Mouse (Mus musculus) limb, embryonic 15.5 days (tissue): ENCODE measurements around the gene Tmem203. TPM values are rescaled to one million over a fixed set of nuclear protein-coding genes. Genes with fewer than 3 reads are reported as not detected.
A peak's percentile ranks its signal among the peaks of the same experiment; 100 is the strongest.

Experiments
- ATAC-seq: fragments of 200-750 bp; cut with Nextera tagmentation; 2 replicates; pipeline ENCODE4 v1.8.0; 2017; ENCODE audit warnings: low read depth, moderate TSS enrichment; ENCODE audit not compliant: insufficient number of reproducible peaks, low FRiP score, low TSS enrichment
- H3K27ac ChIP-seq: fragments of 300-500 bp; sonication (generic); 2 replicates; pipeline ENCODE4 v1.5.1; 2015; ENCODE audit warnings: moderate library complexity, mild to moderate bottlenecking, inconsistent platforms
- H3K27me3 ChIP-seq: fragments of 300-500 bp; sonication (generic); 2 replicates; pipeline ENCODE4 v1.6.1; 2015; ENCODE audit warnings: inconsistent platforms
- H3K36me3 ChIP-seq: fragments of 300-500 bp; sonication (generic); 2 replicates; pipeline ENCODE4 v1.6.1; 2015; ENCODE audit warnings: inconsistent platforms
- H3K4me1 ChIP-seq: fragments of 300-500 bp; sonication (generic); 2 replicates; pipeline ENCODE4 v1.6.1; 2015; ENCODE audit warnings: inconsistent platforms
- H3K4me2 ChIP-seq: fragments of 300-500 bp; sonication (generic); 2 replicates; pipeline ENCODE4 v1.6.1; 2015; ENCODE audit warnings: mild to moderate bottlenecking, inconsistent platforms
- H3K4me3 ChIP-seq: fragments of 300-500 bp; sonication (generic); 2 replicates; pipeline ENCODE4 v1.5.1; 2015; ENCODE audit warnings: mild to moderate bottlenecking, inconsistent platforms
- H3K9ac ChIP-seq: fragments of 300-500 bp; sonication (generic); 2 replicates; pipeline ENCODE4 v1.6.1; 2015; ENCODE audit warnings: inconsistent platforms
- H3K9me3 ChIP-seq: fragments of 300-500 bp; sonication (generic); 2 replicates; pipeline ENCODE4 v1.6.1; 2016; ENCODE audit warnings: inconsistent platforms
- WGBS: fragments of 180-500 bp; shearing (Covaris S2); methylation state at CpG from one replicate; pipeline ENCODE4 v1.1.7; 2015; 5-methylcytosine and 5-hydroxymethylcytosine counted together
- polyA plus RNA-seq: library from polyadenylated mRNA; unstranded; fragments of >200 nt; fragmentation: Nextera tagmentation; extraction: Ambion mirVana; gene quantifications from 2 replicates; pipeline ENCODE4 v1.2.1, GENCODE M21; 2015

Gene Tmem203
- polyA plus RNA-seq, 1 experiment from 2014 or later: 21.4 TPM

DNA sequence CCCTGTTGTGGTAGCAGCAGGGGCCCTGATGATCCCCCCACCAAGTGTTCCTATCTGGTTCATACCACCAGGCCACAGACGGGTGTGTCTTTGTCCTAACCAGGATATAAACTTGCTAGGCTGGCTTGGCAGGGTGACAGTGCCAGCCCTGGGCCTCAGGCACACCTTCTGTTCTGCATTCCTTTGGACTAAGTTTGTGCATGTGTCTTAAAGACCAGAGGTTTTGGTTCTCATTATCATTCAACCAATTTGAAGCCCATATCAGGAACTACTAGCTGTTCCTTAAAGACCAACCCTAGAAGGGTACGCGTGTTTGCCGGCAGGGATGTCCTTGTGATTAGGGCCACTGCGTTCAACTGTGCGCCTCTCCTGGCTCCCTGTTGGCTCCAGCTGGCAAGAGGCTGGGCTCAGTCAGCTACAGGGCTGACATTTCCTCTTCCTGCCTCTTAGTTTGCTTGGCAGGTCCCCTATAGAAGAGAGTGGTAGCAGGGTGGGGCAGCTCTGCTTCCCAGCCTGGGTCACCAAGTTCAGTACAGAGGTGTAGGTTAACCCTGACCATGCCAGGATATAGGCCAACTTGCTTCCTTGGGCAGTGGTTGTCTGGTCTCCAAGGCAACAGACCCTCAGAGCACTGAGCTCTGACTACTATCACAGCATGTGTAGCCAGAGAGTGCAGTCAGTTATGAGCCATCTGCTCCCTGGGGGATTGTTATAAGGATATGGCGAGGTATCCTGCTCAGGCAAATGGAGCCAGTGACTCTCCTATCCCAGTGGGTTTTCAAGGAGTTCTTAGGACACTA, 31.8 kb downstream of the Tmem203 start:
- peaks cover 54% of the 10 kb centered on the region for H3K27me3 ChIP-seq
- no peak overlapping the region for H3K9ac ChIP-seq
- no peaks in the 10 kb centered on the region for H3K9me3 ChIP-seq
- H3K27ac ChIP-seq: peak overlapping the region; percentile 67
- peaks cover 51% of the 10 kb centered on the region for H3K4me1 ChIP-seq
- H3K36me3 ChIP-seq: peaks cover 40% of the 10 kb centered on the region
- peak overlapping the region; percentile 26; the same call in 1 of the 2 replicates for H3K4me2 ChIP-seq
- ATAC-seq: no peak
- H3K4me3 ChIP-seq: no peak overlapping the region
- WGBS: 42% methylated on average over 7 of the region's 7 CpGs

DNA sequence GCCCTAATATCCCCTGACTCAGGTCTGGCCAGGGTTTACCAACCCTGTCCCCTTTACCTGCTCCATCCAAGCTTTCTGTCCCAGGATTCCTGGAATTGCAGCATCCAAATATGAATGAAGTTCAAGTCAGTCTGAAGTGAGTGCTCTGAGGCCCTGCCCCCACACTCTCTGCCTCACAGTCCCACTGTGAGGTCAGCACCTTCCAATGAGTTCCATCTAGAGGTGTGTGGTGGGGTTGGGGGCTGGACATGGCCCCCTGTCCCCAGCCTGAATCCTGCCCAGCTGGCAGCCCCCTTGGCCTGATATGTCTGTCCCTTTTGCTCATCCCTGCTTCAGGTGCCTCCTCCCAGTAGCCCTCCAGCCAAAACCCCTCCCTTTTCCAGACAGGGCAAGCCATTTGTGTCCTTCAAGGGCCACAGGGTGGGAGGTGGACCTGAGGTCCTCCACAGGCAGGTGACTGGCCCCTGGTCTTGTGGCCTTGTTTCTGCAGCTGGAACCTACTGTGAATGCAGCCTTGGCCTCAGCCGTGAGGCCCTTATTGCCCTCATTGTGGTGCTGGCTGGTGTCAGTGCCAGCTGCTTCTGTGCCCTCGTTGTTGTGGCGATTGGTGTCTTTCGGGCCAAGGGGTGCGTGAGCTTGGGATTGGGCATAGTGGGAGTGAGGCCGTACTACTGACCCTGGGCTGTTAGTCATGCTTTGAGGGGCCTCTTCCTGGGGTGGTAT, 32.8 kb downstream of the Tmem203 start, which contains the start of gene Tmem210:
Gene Tmem210, plus strand, starts transcription at position 219 of the 723 bp plus-strand sequence.
- no peak for ATAC-seq
- peak within 1 kb of the TSS; percentile 26; the same call in 1 of the 2 replicates for H3K4me2 ChIP-seq

DNA sequence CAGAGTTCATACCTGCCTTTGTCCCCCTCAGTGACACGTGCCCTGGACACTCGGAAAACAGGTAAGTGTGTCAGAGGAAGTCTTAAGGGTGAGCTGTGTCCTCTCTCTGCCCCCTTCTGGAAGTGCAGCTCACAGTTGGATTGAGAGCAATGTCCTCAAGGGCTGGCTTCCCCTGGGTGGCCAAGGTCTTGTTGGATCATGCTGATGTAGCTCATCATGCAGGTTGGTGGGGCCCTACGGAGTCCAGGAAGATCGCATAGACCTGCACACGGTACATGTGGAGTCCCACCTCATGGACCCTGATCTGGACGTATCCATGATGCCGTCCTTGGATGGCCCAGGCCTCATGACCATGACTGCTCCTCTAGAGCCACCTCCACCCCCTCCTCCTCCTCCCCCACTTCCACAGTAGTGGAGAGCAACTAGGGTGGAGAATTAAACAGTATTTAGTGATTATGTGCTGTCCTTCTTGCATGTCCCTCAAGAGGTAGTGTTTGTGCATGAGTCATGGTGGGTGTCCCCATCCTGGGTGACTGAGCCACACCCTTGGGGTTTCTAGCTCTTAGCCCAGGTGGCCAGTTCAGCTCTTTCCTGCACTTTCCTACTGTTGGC, 33.6 kb downstream of the Tmem203 start:
- Histone ChIP-seq H3K36me3 (peaks cover 22% of the 10 kb centered on the region), H3K27me3 (peaks cover 72% of the 10 kb centered on the region), H3K4me1 (peaks cover 59% of the 10 kb centered on the region), H3K27ac (no peak overlapping the region), H3K9me3 (no peaks in the 10 kb centered on the region), H3K9ac (no peak overlapping the region), H3K4me3 (no peak overlapping the region), H3K4me2 (no peak overlapping the region)
- 86% methylated on average over 7 of the region's 7 CpGs for WGBS
- ATAC-seq: no peak

More for the DNA sequence above, 32.8 kb downstream of the Tmem203 start, which contains the start of gene Tmem210:
- Histone ChIP-seq H3K4me3 (no peak within 1 kb of the TSS), H3K9me3 (no peaks in the 10 kb centered on the region), H3K9ac (no peak within 1 kb of the TSS), H3K36me3 (peaks cover 30% of the 10 kb centered on the region), H3K27me3 (peaks cover 64% of the 10 kb centered on the region), H3K27ac (peak within 1 kb of the TSS; percentile 67), H3K4me1 (peaks cover 59% of the 10 kb centered on the region)
- 86% methylated on average over 6 of the region's 6 CpGs for WGBS

DNA sequence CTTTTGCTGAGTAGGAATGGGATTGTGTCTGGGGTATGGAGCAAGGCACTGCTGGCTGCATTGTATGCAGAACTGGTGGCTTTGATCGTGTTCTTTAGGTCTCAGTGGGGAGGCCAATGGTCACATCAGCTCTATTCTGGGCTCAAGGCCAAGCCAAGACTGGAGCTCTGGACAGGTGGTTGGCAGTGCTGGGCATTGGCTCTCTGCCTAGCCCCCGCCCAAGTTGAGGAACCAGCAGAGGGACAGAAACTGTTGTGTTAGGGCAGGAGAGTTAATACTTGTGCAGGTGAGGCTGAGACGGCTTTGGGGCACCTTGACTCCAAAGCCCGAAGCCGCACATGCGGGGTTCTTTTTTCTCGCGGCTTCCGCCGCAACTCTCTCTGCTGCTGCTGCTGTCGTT, 34.4 kb downstream of the Tmem203 start, which contains the start of gene Lrrc26:
Gene Lrrc26, plus strand, starts transcription at position 265 of the 400 bp plus-strand sequence.
- Histone ChIP-seq H3K27me3 (peaks cover 80% of the 10 kb centered on the region), H3K27ac (no peak within 1 kb of the TSS), H3K9ac (no peak within 1 kb of the TSS), H3K36me3 (peaks cover 14% of the 10 kb centered on the region), H3K4me1 (peaks cover 59% of the 10 kb centered on the region), H3K4me2 (peak within 1 kb of the TSS; percentile 42), H3K4me3 (peak within 1 kb of the TSS; percentile 27), H3K9me3 (no peaks in the 10 kb centered on the region)
- WGBS: 7% methylated on average over 11 of the region's 11 CpGs
- ATAC-seq: no peak

DNA sequence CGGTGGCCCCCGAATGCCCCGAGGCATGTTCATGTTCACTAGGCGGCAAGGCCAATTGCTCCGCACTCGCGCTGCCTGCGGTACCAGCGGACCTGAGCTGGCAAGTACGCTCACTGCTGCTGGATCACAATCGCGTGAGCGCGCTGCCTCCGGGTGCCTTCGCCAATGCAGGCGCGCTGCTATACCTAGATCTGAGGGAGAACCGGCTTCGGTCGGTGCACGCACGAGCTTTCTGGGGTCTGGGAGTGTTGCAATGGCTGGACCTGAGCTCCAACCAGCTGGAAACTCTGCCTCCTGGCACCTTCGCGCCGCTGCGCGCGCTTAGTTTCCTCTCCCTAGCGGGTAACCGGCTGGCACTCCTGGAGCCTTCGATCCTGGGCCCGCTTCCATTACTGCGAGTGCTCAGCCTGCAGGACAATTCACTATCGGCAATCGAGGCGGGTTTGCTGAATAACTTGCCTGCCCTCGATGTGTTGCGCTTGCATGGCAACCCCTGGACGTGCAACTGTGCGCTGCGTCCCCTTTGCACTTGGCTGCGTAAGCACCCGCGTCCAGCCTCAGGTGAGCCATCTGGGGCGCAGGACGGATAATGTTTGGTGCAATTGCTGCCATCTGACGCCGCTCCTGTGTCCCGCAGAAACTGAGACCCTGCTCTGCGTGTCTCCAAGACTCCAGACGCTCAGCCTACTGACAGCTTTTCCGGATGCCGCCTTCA, 35.0 kb downstream of the Tmem203 start:
- Histone ChIP-seq H3K4me3 (peak overlapping the region; percentile 27), H3K9ac (no peak overlapping the region), H3K27ac (no peak overlapping the region), H3K27me3 (peaks cover 86% of the 10 kb centered on the region), H3K4me2 (peak overlapping the region; percentile 42), H3K36me3 (peaks cover 8% of the 10 kb centered on the region), H3K4me1 (peaks cover 57% of the 10 kb centered on the region), H3K9me3 (no peaks in the 10 kb centered on the region)
- 2% methylated on average over 54 of the region's 54 CpGs for WGBS
- no peak for ATAC-seq

DNA sequence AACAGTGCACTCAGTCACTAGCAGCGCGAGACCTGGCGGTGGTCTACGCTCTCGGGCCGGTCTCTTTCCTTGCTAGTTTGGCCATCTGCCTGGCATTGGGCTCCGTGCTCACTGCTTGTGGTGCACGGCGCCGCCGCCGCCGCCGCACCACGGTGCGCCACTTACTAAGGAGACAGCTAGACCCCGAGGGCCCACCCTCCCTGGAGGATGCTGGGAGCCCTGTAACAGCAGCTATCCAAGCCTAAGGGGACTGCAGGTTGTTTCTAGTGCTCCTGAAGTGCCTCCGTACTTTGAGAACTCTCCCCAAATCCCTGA, 35.5 kb downstream of the Tmem203 start:
- under 1% methylated on average over 18 of the region's 18 CpGs for WGBS
- ATAC-seq: no peak

DNA sequence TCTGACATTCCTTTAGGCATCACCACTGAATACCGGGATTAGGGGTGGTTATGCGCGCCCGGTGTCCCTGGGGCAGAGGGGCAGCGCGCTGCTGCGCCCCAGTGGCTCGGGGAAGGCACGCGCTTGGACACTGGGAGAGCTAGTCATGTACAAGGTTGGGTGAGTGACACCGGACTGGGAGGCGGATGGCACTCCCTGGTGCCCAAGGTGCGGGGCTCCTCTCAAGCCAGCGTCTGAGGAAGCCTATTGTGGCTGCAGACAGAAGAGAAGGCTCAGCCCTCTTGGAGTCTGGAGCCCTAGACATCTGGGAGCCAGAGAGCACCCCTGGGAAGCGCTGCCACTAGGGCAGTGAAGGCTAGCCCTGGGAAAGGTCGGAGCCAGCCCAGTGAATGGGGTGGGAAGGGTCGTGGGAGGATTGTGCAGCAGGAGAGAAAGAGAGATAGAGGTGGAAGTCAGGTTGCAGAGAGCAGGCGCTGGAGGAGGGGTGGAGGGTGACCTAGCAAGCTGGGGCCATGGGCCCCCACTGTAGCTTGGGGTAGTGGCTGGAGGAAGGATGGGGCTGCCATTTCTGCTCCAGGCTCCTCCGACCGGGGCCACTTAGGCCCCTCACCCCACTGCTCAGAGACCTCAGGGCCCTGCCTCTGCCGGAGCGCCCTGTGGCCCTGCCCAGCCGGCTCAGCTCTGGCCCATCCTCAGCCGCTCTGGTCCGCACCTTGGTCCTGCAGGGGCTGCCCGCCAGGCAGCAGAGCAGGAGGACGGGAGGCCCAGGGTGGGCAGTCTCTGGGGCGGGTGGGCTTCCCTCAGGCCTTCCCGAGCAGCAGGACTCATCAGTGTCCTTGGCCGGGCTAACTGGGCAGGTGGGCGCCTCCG, 36.2 kb downstream of the Tmem203 start:
- Histone ChIP-seq H3K4me3 (peak overlapping the region; percentile 36), H3K27ac (no peak overlapping the region), H3K4me2 (peak overlapping the region; percentile 55), H3K9me3 (no peaks in the 10 kb centered on the region), H3K9ac (no peak overlapping the region), H3K27me3 (peaks cover 97% of the 10 kb centered on the region), H3K36me3 (no peaks in the 10 kb centered on the region), H3K4me1 (peaks cover 48% of the 10 kb centered on the region)
- no peak for ATAC-seq
- WGBS: 7% methylated on average over 32 of the region's 32 CpGs

More for the DNA sequence above, 35.5 kb downstream of the Tmem203 start:
- no peak overlapping the region for H3K9ac ChIP-seq
- H3K27me3 ChIP-seq: peaks cover 91% of the 10 kb centered on the region
- H3K27ac ChIP-seq: no peak overlapping the region
- H3K9me3 ChIP-seq: no peaks in the 10 kb centered on the region
- peaks cover 53% of the 10 kb centered on the region for H3K4me1 ChIP-seq
- peak overlapping the region; percentile 42 for H3K4me2 ChIP-seq
- H3K4me3 ChIP-seq: peak overlapping the region; percentile 27
- peaks cover 3% of the 10 kb centered on the region for H3K36me3 ChIP-seq

DNA sequence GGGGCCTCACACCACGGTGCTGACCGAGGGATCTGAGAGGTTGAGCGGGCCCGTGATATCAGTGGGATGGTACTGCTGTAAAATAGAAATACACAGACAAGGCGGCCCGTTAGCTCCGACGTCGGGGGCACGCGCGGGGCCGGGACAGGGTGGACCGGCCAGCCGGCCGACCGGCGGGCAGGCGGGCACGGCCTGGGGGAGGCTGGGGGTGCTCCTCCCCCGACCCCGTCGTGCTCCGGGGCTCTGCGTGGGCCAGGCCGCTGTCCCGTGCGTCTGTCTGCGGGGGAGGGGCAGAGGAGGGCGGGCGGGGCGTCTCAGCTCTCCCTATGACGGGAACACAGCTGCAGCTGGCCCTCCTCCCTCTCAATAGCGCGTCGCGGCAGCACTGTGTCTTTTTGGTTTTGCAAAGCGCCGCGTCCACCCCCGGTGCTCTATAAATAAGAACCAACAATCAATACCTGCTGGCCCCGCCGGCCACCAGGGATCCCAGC, 36.9 kb downstream of the Tmem203 start:
- no peak overlapping the region for H3K9ac ChIP-seq

DNA sequence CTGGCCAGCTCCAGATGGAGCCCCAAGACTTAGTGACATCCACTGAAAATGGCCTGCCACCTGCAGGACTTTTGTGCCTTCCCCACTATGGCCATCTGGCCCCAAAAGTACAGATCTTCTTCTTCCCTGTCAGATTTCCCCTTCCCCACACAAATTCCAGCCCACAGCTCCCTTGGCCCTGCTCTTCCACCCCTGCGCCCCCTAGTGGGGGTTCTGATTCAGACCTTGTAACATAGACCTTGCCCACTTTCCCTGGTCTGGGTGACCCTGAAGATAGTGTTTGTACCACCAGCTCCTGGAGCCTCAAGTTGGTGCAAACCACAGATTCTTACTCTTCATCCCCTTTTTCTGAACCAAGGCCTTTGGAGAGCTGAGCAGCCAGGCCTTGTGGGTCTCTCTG, 37.6 kb downstream of the Tmem203 start:
- 0% methylated on average over 1 of the region's 1 CpGs for WGBS

More for the DNA sequence above, 36.9 kb downstream of the Tmem203 start:
- Histone ChIP-seq H3K4me2 (peak overlapping the region; percentile 55), H3K27me3 (peaks cover 100% of the 10 kb centered on the region), H3K4me3 (peak overlapping the region; percentile 36), H3K36me3 (no peaks in the 10 kb centered on the region), H3K4me1 (peaks cover 43% of the 10 kb centered on the region), H3K9me3 (no peaks in the 10 kb centered on the region), H3K27ac (no peak overlapping the region)
- ATAC-seq: no peak
- 3% methylated on average over 34 of the region's 43 CpGs for WGBS

DNA sequence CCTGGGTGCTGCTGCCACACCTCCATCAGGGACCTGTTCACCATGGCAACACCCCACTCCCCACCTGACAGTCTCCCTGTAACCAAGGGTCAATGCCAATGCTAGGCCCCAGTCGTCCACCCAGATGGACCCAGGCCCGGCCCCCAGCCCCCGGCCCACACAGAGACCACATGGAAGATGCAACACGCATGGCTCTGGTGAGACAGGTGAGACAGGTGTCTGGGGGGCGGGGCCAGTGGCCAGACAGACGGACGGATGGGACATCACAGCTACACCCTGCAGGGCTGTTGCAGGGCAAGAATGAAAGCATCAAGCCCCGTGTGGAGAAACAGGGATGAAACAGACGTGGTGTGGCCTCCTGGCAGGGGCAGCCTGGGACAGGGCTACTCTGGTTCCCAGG, 38.5 kb downstream of the Tmem203 start:
- 69% methylated on average over 9 of the region's 9 CpGs for WGBS
- H3K27me3 ChIP-seq: peaks cover 98% of the 10 kb centered on the region
- H3K4me3 ChIP-seq: no peak overlapping the region
- no peaks in the 10 kb centered on the region for H3K36me3 ChIP-seq
- no peak overlapping the region for H3K4me2 ChIP-seq
- no peaks in the 10 kb centered on the region for H3K9me3 ChIP-seq
- no peak overlapping the region for H3K27ac ChIP-seq
- H3K4me1 ChIP-seq: peaks cover 39% of the 10 kb centered on the region
- no peak overlapping the region for H3K9ac ChIP-seq
- no peak for ATAC-seq

More for the DNA sequence above, 37.6 kb downstream of the Tmem203 start:
- H3K27ac ChIP-seq: no peak overlapping the region
- H3K4me2 ChIP-seq: peak overlapping the region; percentile 55; the same call in 1 of the 2 replicates
- ATAC-seq: no peak
- peaks cover 39% of the 10 kb centered on the region for H3K4me1 ChIP-seq
- H3K27me3 ChIP-seq: peaks cover 100% of the 10 kb centered on the region
- H3K36me3 ChIP-seq: no peaks in the 10 kb centered on the region
- H3K4me3 ChIP-seq: 0 out of 2 replicates have a peak overlapping the region, but pooled peaks have one; percentile 36
- no peaks in the 10 kb centered on the region for H3K9me3 ChIP-seq
- H3K9ac ChIP-seq: no peak overlapping the region
